Mouse (Mus musculus): ENCODE measurements around the gene 6430548M08Rik.

The 6430548M08Rik gene

DNA sequence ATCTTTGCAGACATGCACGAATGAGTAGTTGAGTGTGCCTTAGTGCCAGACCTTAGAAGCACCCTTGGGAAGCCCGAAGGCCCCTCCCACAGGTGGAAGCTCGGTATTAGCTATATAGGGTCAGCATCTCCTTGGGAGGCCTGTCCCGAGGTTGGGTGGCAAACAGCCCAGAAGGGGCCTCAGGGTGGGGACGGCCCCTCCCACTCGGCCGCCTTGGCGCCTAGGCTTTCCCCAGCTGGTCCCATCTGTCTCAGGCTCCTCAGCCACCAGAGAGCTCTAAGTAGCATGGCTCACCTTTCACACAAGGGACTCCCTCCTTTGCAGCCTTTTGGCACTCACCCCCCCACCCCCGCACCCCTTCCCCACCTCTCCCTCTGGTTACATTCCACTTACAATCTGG is 70.4 kb downstream of the 6430548M08Rik start:
- no peak for DNase-seq (ENCODE audit: low spot score)

DNA sequence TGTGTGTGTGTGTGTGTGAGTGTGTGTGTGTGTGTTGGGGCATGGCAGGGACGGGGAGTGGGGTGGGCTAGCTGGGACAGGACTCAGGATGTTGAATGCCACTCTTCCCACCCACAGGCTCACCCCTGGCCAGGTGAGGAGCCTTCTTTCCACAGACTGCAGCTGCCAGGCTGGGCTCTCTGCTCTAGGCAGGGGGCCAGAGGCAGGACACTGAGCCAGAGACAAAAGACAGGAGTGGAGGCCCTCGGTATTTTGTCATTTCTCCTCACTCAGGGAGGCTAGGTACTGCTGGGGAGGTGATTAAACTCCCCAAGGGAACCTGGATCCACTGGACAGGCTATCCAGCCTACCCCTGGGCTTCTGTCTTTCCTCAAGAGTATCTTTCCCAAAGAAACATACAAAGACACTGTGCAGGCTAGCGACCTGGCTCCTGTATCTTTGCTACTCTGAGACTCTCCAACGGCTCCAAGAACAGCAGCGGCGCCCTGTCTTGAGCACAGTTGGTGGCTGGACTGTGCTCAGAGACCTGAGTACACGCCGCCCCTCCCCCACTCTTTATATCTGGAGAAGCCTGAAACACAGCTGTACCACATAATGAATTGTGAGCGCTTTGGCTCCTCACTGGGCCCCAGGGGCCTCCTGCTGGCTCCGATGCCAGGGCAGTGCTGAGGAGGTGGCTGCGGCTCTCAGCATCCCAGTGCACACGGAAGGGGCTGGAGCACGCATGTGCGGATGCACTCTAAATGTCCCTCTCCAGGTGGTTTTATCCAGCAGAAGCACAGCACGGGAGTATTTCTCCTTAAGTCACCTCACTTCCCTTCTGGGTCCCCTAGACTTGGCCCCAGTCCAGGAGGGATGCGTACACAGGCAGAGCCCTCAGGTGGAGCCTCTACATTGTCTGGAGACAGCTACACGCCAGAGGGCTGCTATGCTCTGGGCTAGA is 71.2 kb downstream of the 6430548M08Rik start:
- no peak for DNase-seq (ENCODE audit: low spot score)

DNA sequence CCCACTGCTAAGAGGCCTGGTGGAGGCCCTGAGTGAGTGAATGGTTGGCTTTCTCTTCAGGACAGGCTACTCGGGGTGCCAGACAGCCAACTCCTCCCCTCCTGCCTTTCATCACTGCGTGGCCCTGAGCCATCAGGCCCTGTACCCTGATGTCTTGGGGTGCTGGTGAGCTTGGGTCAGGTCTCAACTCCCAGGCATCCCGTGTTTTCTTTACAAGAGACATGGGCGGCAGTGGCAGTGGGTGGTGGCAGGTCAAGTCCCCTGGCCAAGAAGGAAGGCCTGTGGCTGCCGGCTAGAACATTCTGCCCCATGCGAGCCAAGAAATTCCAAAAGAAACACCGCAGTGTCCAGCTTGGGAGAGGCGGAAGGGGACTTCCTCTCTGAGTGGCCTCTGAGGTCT is 72.5 kb downstream of the 6430548M08Rik start:
- DNase-seq (ENCODE audit: low spot score), result peak; percentile 70

DNA sequence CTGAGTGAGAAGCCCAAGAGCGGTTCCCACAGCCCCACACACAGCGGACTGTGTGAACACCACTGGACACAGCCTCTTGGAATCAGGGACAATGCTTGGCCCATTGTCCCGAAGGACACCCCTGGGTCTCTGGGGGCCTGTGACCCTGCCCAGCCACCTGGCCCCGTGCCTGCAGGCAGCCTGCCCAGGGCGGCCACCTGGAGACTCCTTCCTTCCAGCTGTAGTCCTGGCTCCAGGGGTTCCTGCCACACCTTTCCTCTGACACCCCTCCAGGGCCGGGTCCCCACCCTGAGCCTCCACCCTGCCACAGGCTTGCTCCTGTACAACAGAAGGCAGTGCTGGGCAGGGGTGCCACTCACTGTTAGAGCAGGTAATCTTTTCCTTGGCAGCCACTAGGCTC is 74.6 kb downstream of the 6430548M08Rik start:
- no peak for DNase-seq (ENCODE audit: low spot score)

DNA sequence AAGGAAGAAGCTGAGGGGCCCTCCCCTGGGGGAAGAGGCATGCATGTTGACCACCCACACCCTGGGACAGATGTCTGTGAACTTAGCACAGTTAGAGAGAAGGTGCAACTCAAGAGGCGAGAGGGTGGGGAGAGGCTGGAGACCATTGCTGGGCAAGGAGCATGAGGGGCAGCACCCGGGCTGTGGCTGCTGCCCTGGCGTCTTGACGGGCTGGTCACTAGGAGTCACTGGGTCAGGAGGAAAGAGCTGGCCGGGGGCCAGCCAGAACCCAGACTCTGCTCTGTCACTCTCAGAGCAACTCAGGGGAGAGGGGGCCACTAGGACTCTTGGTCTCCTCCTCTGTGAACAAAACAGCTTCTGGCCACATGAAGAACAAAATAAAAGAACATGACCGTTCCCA is 75.5 kb downstream of the 6430548M08Rik start:
- DNase-seq (ENCODE audit: low spot score), result peak; percentile 49

DNA sequence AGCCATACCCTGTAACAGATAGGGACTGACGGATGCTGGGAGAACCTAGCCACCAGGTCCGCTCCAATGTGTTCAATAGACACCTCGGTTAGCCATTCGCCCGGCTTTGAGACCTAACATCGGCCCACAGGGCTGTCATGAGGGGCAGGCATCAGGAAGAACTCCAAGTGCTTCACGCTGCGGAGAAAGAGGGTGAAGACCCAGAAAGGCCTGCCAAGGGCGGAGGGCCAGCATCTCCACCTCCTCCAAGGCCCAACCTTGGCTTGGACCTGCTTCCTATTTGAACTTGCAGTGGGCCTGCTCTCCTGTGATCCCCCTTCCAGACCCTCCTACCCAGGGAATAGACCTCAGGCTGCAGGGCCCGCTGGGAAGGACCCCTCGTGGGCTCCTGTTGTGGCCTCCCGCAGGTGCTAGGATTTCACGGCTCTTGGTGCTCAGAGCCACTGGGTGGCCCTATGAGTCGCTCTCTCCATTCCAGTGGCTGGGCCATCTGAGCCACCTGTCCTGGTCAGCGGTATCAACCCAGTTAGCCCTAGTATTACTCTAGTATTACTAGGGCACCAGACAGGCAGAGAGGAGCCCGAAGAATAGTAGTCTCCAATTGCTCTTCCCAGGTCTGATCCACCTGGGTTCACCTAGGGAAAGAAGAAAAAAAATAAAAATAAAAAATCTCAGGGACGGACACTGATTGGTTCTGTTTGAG is 76.3 kb downstream of the 6430548M08Rik start:
- DNase-seq (ENCODE audit: low spot score), result no peak

GRCm38 (mm10) chr8:120190810-120191413 is 77.0 kb downstream of the 6430548M08Rik start:
- peak; percentile 97 for DNase-seq (ENCODE audit: low spot score)

GRCm38 (mm10) chr8:120191633-120192032 is 77.7 kb downstream of the 6430548M08Rik start:
- DNase-seq (ENCODE audit: low spot score), result peak; percentile 50

GRCm38 (mm10) chr8:120192118-120192517 is 78.2 kb downstream of the 6430548M08Rik start:
- no peak for DNase-seq (ENCODE audit: low spot score)

DNA sequence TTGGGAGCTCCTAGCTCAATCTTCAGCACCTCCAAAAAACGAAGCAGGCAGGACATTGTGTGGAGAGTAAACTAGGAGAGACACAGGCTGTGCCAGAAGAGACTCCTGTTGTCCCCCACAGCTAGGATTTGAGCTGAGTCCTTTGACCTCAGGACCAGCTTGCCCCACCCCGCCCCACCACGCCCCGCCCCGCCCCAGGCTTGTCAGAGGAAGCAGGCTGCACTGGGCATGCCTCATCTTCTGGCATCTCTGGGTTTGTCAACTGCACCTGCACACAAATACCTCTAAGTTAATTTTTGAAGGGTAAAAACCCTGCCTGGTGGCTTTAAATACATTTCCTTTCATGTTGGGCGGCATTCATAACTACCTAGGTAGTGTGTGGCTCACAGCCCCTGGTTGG is 87.4 kb downstream of the 6430548M08Rik start:
- DNase-seq (ENCODE audit: low spot score), result no peak

- DNase-seq (ENCODE audit: low spot score), result no peak
Measured at GRCm38 (mm10) chr8:120202546-120202945, 88.6 kb downstream of the 6430548M08Rik start.

DNA sequence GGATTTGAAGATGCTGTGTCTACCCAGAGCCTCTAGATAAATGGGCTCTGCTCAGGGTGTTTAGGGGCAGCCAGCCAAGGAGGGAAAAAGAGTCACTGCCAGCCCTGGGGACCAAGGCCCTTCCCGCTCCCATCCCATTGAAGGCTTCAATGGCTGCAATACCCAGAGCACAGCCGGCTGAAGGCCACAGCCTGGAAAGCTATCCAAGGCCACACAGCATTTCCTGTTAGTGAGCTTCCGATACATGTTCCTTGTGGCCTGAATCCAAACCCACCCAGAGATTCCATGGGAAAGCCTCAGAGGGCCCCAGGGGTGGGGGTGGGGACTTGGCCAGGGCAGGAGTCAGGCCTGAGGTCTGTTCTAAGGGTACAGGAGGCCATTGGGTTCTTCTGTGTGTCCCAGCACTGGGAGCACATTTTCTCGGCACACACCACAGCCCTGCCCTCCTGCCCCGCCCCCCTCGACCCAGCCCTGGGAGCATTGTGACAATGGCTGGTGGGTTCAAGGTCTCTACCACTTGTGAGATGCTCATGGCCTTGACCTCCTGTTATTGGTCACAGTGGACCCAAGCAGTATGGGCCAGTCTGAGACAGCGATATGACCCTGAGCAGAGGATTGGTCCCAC is 90.9 kb downstream of the 6430548M08Rik start:
- peak; percentile 56 for DNase-seq (ENCODE audit: low spot score)

DNA sequence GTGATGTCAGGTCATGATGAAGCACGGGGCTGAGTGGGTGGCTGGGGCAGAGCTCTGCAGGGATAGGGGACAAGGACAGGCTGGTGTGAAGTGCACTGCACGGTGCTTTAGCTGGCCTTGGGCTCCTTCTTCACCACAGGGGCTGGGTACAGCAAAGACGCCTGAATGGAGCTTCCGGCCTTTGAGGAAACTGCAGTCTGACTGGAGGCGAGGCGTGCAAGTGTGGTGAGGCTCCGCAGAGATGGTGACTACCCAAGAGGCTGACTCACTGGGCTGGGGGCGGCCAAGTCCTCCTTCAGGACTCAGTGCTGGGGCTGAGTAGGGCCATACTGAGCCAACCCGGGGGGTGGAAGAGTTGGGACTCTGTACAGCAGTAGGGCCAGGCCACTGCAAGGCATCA is 92.0 kb downstream of the 6430548M08Rik start:
- DNase-seq (ENCODE audit: low spot score), result no peak

- DNase-seq (ENCODE audit: low spot score), result no peak
Measured at GRCm38 (mm10) chr8:120207364-120207763, 93.4 kb downstream of the 6430548M08Rik start.

- no peak for DNase-seq (ENCODE audit: low spot score)
Measured at GRCm38 (mm10) chr8:120208113-120208512, 94.2 kb downstream of the 6430548M08Rik start.

- DNase-seq (ENCODE audit: low spot score), result no peak
Measured at GRCm38 (mm10) chr8:120211345-120211744, 97.4 kb downstream of the 6430548M08Rik start.

GRCm38 (mm10) chr8:120212596-120212995 is 98.6 kb downstream of the 6430548M08Rik start:
- DNase-seq (ENCODE audit: low spot score), result no peak

DNA sequence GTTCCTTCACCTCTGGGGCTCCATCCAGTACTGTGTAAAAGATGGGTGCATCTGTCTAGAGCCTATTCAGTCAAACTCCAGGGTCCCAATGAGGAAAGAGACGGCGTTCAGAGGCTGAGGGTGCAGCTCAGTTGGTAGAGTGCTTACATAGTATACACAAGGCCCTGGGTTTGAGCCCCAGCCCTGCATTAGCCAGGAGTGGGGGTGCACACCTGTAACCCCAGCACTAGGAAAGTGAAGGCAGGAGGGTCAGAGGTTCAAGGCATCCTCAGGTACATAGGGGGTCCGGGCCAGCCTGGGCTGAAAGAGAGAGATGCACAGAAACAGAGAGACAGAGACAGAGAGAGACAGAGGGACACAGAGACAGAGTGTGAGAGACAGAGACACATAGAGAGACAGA is 99.3 kb downstream of the 6430548M08Rik start:
- no peak for DNase-seq (ENCODE audit: low spot score)

- peak; percentile 52 for DNase-seq (ENCODE audit: low spot score)
Measured at GRCm38 (mm10) chr8:120213939-120214338, 100.0 kb downstream of the 6430548M08Rik start.
